Mouse (Mus musculus) ovary, postnatal 14 days (tissue): ENCODE results near the gene Tmem140.

Experiments used
- DNase-seq: peaks from one replicate; pipeline ENCODE4 v3.0.0; 2022; ENCODE audit warnings: low spot score

The Tmem140 gene

DNA sequence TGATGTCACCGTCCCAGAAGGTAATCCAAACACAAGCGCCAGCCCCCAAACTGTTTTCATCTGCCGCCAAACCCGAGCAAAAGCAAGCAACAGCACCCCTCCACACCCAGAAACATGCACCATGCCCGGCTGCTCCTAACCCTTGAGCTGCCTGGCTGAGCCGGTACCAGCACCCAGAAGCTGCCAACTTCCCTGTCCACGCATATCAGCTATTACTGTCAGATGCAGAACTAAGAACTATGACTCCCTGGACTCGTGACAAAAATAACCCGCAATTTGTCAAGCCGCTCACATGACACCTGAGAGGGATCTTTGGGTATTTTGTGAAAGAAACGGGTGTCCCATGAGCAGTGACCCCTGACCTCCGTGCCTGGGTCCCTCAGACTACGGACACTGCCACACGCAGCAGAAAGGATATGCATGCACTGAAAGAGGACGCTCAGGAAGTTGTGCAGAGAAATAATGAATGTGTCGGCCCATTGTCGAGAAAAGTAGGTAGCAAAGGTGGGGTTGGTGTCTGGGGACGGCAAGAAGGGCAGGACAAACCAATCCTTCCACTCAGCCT is 44.8 kb downstream of the Tmem140 start:
- DNase-seq: no peak

DNA sequence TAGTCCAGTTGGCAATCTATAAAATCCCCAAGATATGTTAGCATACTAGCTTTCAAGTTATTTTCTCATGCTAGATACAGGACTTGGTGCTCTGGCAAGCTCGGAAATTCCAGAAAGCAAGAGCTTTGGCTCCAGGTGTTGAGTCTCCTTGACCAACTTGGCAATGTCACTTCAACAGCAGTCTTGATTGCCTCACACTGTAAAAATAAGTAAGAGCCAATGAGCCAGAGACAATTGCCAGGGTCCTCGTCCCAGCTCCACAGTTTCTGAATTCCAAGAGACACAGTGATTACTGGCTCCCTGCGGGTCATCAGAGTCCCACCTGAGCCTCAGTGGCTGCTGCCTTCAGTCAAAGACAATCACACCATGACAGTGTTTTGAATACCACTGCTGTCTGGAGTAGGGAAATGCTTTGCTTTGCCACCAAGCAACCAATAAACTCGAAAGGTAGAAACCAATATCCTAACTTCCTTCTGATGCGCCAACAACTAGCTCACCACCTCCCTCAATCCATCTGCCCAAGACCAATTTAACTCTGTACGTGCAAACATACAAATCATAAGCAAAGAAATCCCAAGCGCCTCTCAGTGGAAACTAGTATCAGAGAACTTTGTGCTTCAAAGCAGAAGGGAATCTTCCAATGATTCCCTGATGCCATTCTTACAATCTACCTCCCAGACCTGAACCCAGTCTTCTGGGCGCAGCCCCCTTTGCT is 46.8 kb downstream of the Tmem140 start:
- DNase-seq: no peak

DNA sequence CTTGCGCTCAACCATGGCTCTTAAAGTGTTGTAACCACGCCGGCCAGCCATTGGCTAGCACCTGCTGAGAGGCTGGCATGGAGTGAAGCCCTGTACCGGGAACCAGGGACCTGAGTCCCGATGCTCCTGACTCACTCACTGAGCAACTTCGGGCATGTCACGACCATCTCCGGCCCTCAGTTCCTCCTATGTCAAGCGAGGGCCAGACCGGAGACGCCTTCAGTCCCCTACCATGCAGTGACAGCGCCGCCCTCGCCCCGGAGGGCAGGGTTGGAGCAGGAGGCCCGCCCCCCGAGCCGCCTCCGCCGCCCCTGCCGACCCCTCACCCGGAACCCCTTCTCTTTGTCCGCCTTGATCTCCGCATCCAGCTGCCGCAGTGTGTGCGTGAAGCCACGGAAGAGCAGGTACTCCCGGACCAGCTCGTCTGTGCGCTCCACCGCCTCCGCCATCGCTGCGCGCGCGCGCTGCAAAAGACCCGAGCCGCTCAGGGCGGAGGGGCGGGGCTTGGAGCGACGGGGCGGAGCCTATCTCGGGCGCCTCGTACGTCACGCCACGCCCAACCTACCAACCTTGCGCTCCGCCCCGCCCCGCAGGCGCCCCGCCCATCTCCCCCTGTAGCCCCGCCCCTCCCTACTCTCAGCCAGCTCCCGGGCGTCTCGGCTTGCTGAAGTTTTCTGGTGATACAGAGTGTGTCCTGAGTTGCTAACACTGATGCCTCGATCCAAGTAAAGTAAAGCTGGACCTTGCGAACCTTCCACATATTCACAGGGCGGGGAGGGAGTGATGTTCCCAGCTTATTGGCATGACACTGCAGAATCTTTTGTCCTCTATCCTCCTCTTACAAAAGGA is 47.6 kb downstream of the Tmem140 start, which contains the start of gene Wdr91:
Wdr91 (minus strand) TSS at position 506 of the 849 bp plus-strand sequence.
- DNase-seq: peak; percentile 95

DNA sequence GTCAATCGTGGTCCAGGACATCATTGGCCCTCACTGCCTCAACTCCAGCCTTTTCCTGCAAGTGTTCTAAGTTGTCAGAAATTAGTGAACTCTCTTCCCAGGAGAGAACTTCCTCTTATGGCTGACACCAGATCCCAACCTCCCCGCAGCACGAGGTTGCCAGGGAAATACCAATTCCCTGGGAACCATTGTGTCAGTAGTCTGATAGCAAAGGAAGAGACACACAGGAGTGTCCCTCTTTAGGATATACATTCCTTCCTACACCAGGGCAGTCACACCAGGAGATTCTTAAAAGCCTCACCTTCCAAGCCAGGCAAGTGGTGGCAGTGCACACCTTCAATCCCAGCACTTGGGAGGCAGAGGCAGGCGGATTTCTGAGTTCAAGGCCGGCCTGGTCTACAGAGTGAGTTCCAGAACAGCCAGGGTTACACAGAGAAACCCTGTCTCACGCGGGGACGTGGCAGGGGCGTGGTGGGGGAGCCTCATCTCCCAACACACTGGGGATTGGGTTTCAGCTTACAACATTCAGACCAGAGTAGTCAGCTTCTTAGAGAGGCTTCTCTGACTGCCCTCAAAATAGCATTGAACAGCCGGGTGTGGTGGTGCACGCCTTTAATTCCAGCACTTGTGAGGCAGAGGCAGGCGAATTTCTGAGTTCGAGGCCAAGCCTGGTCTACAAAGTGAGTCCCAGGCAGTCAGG is 50.5 kb downstream of the Tmem140 start:
- DNase-seq: no peak

DNA sequence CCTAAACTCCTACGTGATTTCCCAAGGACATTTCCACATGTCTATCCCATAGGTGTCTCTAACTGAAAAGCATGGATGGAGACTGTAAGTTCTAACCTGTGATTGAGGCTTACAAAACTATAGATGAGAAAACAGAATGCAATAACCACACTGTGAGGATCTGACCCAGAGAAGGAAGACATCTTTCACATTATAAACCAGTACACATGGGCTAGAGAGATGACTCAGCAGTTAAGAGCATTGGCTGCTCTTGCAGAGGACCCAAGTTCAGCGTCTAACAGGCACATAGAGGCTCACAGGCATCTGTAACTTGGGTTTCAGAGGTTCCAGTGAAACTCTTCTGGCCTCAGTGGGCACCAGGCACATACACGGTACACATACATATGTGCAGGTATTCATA is 51.5 kb downstream of the Tmem140 start:
- DNase-seq: no peak

DNA sequence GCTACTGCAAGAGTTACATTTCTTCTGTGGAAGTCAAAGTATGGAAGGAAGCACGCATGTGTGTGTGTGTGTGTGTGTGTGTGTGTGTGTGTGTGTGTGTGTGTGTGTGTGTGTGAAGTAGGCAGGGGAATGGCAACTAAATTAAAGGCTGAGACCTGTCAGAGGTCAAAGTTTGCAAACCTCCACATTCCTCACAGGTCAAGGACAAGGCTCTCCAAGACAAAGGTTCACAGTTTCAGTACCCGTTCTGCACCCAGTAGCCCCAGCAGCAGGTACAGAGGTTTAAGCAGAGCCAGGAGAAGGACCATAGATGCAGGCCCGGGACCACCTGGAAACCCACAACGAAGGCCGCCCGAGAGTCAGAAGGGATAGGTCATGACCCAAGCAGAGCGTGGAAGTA is 56.2 kb downstream of the Tmem140 start:
- DNase-seq: no peak

DNA sequence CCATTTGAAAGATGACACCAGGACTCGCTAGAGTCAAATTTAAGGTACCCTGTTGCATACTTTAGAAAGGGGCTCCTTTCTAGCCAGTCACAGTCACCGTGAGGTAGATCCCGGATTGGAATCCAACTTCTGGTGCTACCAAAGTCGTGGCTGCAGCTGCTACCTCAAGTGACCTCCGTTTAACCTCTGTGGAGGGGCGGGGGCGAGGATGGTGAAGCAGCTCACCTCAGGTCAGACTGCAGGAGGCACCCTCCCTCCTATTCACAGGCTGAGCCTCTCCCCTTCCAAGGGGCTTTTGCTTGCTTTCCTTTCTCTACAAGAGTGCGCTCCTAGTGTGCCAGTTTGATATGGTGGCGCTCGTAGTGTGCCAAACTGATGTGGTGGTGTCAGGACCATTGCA is 57.0 kb downstream of the Tmem140 start, which contains the start of gene Stra8:
Stra8 (plus strand) TSS at position 208 of the 400 bp plus-strand sequence.
- DNase-seq: no peak

DNA sequence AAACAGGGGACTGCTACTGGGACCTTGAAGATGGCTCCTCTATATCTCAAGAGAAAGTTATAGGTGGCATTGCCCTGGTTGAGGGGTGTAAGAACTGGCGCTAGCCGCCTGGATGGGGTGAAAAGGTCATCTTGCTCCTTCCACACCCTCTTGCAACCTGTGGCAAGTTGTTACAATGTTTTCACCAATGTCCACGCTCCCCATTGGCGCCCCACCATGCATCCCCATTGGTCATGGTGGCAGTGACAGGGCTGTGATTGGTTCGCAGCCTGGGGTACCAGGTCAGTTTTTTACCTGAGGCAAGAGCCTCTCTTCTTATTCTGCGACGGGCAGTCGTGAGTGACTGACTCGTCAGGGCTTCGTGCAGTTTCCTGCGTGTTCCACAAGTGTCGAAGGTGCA is 57.7 kb downstream of the Tmem140 start:
- no peak for DNase-seq

DNA sequence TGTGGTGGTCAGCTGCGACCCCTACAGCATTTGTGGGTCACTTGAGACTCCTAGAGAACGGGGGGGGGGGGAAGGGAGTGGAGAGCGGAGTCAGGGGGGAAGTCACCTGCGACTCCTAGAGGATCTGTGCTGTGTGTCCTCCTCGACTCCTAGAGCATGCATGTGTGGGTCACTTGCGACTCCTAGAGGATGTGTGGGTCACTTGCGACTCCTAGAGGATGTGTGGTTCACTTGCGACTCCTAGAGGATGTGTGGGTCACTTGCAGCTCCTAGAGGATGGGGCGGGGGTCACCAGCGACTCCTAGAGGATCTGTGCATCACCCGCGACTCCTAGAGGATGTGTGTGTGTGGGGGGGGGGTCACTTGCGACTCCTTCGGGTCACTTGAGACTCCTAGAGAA is 59.0 kb downstream of the Tmem140 start:
- DNase-seq: no peak
